Mouse (Mus musculus) bone marrow macrophage, adult 2 months (primary cell): Measurements from ENCODE around the gene Trabd. TPM values are rescaled to one million over a fixed set of nuclear protein-coding genes. Genes with fewer than 3 reads are reported as not detected.
A peak's percentile ranks its signal among the peaks of the same experiment; 100 is the strongest.

Source experiments
- H3K27ac ChIP-seq: 2 replicates; pipeline ENCODE4 v1.5.1; 2012; ENCODE audit warnings: low read depth, low read length; ENCODE audit not compliant: insufficient read depth
- H3K4me1 ChIP-seq: 2 replicates; pipeline ENCODE4 v1.6.1; 2012; ENCODE audit warnings: low read length; ENCODE audit not compliant: control insufficient read depth, insufficient read depth
- H3K4me3 ChIP-seq: 2 replicates; pipeline ENCODE4 v1.5.1; 2012; ENCODE audit warnings: mild to moderate bottlenecking, low read length, moderate library complexity; ENCODE audit not compliant: insufficient read depth
- CTCF ChIP-seq: IDR thresholded peaks from 2 replicates; pipeline ENCODE4 v1.5.1; 2012; ENCODE audit warnings: low read depth, mild to moderate bottlenecking, low read length, moderate library complexity
- POLR2A ChIP-seq: IDR thresholded peaks from 2 replicates; pipeline ENCODE4 v1.6.1; 2012; ENCODE audit warnings: mild to moderate bottlenecking, low read depth, low read length, borderline replicate concordance
- polyA plus RNA-seq: library from polyadenylated mRNA; stranded (reverse); fragments of >200 nt; gene quantifications from 2 replicates; pipeline ENCODE4 v1.2.4, GENCODE M21; 2012; ENCODE audit not compliant: missing spikeins, insufficient read depth, insufficient read length

Trabd gene
- polyA plus RNA-seq, 1 experiment: 33.0 TPM

GRCm38 (mm10) chr15:89062518-89062910 lies 12.4 kb upstream of the Trabd start:
- TF ChIP-seq CTCF (no peak), POLR2A (no peak)

DNA sequence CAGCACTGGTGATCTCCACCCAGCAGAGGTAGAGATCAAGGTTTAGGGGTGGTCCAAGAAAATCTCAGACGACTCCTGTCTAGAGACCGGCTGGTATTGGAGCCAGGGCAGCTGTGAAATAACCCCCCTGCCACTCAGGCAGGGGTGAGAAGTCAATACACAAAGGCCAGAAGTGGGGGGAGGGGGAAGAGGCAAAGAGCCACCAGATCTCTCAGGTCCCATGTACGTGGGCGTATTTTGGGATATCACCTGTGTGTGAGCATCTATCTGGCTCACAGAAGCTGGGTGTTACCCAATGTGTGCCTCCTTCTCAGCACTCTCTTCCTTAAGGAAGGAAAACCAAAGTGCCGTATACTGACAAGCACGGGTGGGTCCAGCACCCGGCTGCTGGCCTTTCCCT lies 11.9 kb upstream of the Trabd start:
- TF ChIP-seq CTCF (no peak), POLR2A (no peak)
- no peaks in the 10 kb centered on the region for H3K4me1 ChIP-seq
- no peak overlapping the region for H3K4me3 ChIP-seq
- no peak overlapping the region for H3K27ac ChIP-seq

More at GRCm38 (mm10) chr15:89062518-89062910, 12.4 kb upstream of the Trabd start:
- H3K4me1 ChIP-seq: no peaks in the 10 kb centered on the region
- H3K27ac ChIP-seq: no peak overlapping the region
- no peak overlapping the region for H3K4me3 ChIP-seq

DNA sequence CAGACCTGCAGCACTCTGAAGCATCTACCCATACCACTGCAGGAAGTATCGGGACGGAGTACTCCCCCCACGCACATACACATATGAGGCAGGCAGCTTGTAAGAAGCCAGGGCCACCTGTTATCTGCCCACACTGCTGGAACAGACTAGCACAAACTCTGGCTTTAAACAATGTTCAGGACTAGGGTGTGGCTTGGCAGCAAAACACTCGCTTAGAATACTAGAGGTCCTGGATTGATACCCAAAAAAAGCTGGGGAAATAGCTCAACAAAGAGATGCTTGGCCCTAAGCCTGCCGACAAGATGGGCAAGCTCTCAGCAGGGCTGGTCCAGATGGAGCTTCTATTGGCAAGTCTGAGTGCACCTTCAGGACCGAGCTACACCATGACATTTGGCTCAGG lies 11.4 kb upstream of the Trabd start:
- no peak for TF ChIP-seq POLR2A
- no peak for TF ChIP-seq CTCF
- H3K4me3 ChIP-seq: no peak overlapping the region
- no peaks in the 10 kb centered on the region for H3K4me1 ChIP-seq
- no peak overlapping the region for H3K27ac ChIP-seq

- no peaks in the 10 kb centered on the region for H3K4me1 ChIP-seq
- no peak overlapping the region for H3K27ac ChIP-seq
- no peak overlapping the region for H3K4me3 ChIP-seq
- TF ChIP-seq CTCF (no peak), POLR2A (no peak)
Observed at GRCm38 (mm10) chr15:89064891-89065290, 10.0 kb upstream of the Trabd start.

GRCm38 (mm10) chr15:89067609-89068008 lies 7.3 kb upstream of the Trabd start:
- H3K4me1 ChIP-seq: no peaks in the 10 kb centered on the region
- no peak for TF ChIP-seq CTCF
- TF ChIP-seq POLR2A: no peak

GRCm38 (mm10) chr15:89068226-89068625 lies 6.7 kb upstream of the Trabd start:
- Histone ChIP-seq H3K4me1 (no peaks in the 10 kb centered on the region), H3K27ac (no peak overlapping the region), H3K4me3 (no peak overlapping the region)

More at GRCm38 (mm10) chr15:89067609-89068008, 7.3 kb upstream of the Trabd start:
- H3K27ac ChIP-seq: no peak overlapping the region
- H3K4me3 ChIP-seq: no peak overlapping the region; the same call in 1 of the 2 replicates

GRCm38 (mm10) chr15:89069336-89069840 lies 5.5 kb upstream of the Trabd start:
- TF ChIP-seq POLR2A (no peak), CTCF (no peak)
- H3K4me3 ChIP-seq: no peak overlapping the region
- H3K27ac ChIP-seq: no peak overlapping the region
- peaks cover 8% of the 10 kb centered on the region for H3K4me1 ChIP-seq

More at GRCm38 (mm10) chr15:89068226-89068625, 6.7 kb upstream of the Trabd start:
- no peak for TF ChIP-seq POLR2A
- TF ChIP-seq CTCF: no peak

GRCm38 (mm10) chr15:89070606-89071005 lies 4.3 kb upstream of the Trabd start:
- H3K4me1 ChIP-seq: peaks cover 14% of the 10 kb centered on the region
- H3K4me3 ChIP-seq: no peak overlapping the region
- no peak for TF ChIP-seq CTCF
- TF ChIP-seq POLR2A: no peak
- H3K27ac ChIP-seq: no peak overlapping the region

DNA sequence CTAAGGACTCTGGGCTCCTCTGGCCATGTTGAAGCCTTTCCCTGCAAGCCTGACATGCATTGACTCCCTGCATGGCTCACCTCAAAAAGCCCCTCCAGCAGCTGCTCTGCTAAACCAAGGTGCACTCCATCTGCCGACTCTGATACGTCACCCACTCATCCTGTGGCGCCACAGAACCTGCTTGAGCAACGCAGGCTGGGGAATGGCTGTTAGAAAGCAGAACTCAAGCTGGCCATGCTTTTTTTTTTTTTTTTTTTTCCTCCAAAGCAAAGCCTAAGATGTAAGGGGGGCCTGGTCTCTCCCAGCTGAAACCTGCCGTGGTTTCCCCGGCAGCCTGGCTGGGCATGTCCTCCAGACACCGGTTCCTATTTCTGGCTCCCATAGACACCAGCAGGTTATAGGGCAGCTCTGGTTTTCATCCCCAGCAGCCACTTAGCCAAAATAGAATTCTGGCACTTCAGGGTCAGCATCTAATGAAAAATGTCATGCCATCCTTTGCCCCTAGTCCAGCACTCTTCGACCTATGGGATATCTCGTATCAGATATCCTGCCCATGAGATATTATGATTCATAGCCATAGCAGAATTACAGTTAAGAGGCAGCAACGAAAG lies 826 bp upstream of the Trabd start:
- Histone ChIP-seq H3K4me3 (0 out of 2 replicates have a peak overlapping the region, but pooled peaks have one; percentile 98), H3K4me1 (peaks cover 29% of the 10 kb centered on the region), H3K27ac (no peak overlapping the region)
- no peak for TF ChIP-seq CTCF
- no peak for TF ChIP-seq POLR2A

DNA sequence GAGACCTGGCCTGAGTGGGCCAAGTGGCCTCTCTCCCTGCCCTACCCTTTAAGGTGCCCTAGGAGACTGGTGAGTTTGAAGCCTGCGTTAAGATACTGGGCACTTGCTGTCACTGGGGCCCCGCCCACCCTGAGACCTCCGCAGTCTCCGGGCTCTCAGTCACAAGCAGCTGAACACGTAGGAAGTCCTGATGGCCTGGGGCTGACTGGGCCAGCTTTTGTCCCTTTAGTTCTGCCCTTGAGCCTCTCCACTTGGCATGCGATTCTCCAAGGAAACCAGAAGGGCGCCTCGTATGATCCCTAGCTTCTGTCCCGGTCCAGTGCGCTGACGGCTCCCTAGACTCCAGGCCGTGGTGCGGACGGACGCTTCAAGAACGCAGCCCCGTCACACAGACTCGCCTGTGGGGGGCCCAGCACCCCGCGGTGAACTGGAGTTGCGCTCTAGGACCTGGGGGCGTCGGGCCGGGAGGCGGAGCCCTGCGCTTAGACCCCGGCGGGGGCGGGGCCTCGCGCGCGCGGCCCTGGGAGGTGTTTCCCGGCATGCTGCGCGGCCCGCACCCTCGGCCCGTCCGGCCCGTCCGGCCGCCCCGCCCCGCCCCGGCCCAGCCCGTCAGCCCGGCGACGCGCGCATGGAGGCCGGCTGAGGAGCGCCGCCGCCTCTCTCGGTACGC lies 689 bp downstream of the Trabd start:
- no peak for TF ChIP-seq CTCF
- TF ChIP-seq POLR2A: no peak
- H3K4me1 ChIP-seq: peaks cover 33% of the 10 kb centered on the region
- peak overlapping the region; percentile 82 for H3K27ac ChIP-seq

More for the DNA sequence above, 689 bp downstream of the Trabd start:
- H3K4me3 ChIP-seq: peak overlapping the region; percentile 98
